Mouse (Mus musculus): ENCODE data around the gene Erc2.

- TF ChIP-seq POLR2A (IDR thresholded peaks at IDR 0.05; ENCODE audit: extremely low read depth, insufficient read depth, low read length): no peak
- TF ChIP-seq CTCF (IDR thresholded peaks at IDR 0.05; ENCODE audit: low read depth, low read length): no peak
Measured at GRCm38 (mm10) chr14:27621576-27621975, 652 bp upstream of the Erc2 start.
